In genomic region chr13:21246276-21246675, GRCm38 (mm10) we compare ENCODE assay signal across 23 mouse cellular contexts. TPM values are rescaled to one million over a fixed set of nuclear protein-coding genes. Genes with fewer than 3 reads are reported as not detected.
"Had no signal": no experiment of that assay in that cellular context is flagged by ENCODE, and none has a peak within 500 bp of the region (broad histone marks: within the 10 kb centered on the region; RNA-seq: fewer than 3 reads in every experiment).

No protein-coding gene starts in this region.

- H3K4me3 ChIP-seq: megakaryocyte, embryonic 14.5 days; midbrain, embryonic 12.5 days; neural tube, embryonic 12.5 days; stomach, embryonic 15.5 days had no signal

- H3K36me3 ChIP-seq: midbrain, embryonic 12.5 days; neural tube, embryonic 12.5 days; stomach, embryonic 15.5 days had no signal

- H3K9ac ChIP-seq: lung, embryonic 14.5 days; midbrain, embryonic 12.5 days; neural tube, embryonic 12.5 days; stomach, embryonic 15.5 days had no signal

- H3K9me3 ChIP-seq: midbrain, embryonic 12.5 days; neural tube, embryonic 12.5 days; stomach, embryonic 15.5 days had no signal

- H3K4me1 ChIP-seq: neural tube, embryonic 12.5 days; stomach, embryonic 15.5 days had no signal

- H3K27ac ChIP-seq: macrophage; midbrain, embryonic 12.5 days; neural tube, embryonic 12.5 days; stomach, embryonic 15.5 days; stomach, postnatal 0 days had no signal

- DNase-seq: lung, adult 18-20 months; lung, embryonic 14.5 days; lung, postnatal 10 days; midbrain, embryonic 14.5 days; right cerebral cortex, postnatal 14 days; thymus, adult 2 months; thymus, postnatal 25 days; thymus, postnatal 4 days had no signal

- H3K4me2 ChIP-seq: lung, embryonic 14.5 days; midbrain, embryonic 12.5 days; neural tube, embryonic 12.5 days; stomach, embryonic 15.5 days had no signal

RNA-seq across cellular contexts. Expression of gene Gpx5, which starts 46.3 kb away (rescaled TPM):
- total RNA-seq: megakaryocyte progenitor cell, adult 5-6 weeks; midbrain, postnatal 0 days; monocyte, adult 5-6 weeks; neutrophil, adult 5-6 weeks had no signal
- polyA plus RNA-seq: lung, embryonic 14.5 days; lung, embryonic 16.5 days; macrophage; midbrain, embryonic 12.5 days; midbrain, embryonic 14.5 days; midbrain, postnatal 0 days; neural tube, embryonic 12.5 days; neural tube, embryonic 14.5 days; spleen, adult 2 months; stomach, embryonic 15.5 days; stomach, postnatal 0 days; testis, adult 2 months; thymus, adult 2 months; urinary bladder, adult 2 months had no signal
